Mouse (Mus musculus): ENCODE data around the gene Dcun1d5. TPM values are rescaled to one million over a fixed set of nuclear protein-coding genes. Genes with fewer than 3 reads are reported as not detected.
"Not testable (repeated sequence)": the region's sequence is repeated elsewhere in the genome, so short reads cannot be mapped to it uniquely, and the experiment has no call there.

Dcun1d5 gene
- total RNA-seq (2021): 10 to 100 TPM; 82.1 to 87.0 TPM
- long read RNA-seq, experiment 1, transcript Dcun1d5-202 (8 exons, 2,421 nt): major isoform, 30 of 52 reads
- long read RNA-seq, experiment 1, partial matches to known transcripts: 18 of 52 reads
- long read RNA-seq, experiment 1, other reads (novel, unspliced or antisense): 4 of 52 reads
- long read RNA-seq, experiment 2, transcript Dcun1d5-202 (8 exons, 2,421 nt): major isoform, 81 of 124 reads
- long read RNA-seq, experiment 2, partial matches to known transcripts: 26 of 124 reads
- long read RNA-seq, experiment 2, other reads (novel, unspliced or antisense): 13 of 124 reads

DNA sequence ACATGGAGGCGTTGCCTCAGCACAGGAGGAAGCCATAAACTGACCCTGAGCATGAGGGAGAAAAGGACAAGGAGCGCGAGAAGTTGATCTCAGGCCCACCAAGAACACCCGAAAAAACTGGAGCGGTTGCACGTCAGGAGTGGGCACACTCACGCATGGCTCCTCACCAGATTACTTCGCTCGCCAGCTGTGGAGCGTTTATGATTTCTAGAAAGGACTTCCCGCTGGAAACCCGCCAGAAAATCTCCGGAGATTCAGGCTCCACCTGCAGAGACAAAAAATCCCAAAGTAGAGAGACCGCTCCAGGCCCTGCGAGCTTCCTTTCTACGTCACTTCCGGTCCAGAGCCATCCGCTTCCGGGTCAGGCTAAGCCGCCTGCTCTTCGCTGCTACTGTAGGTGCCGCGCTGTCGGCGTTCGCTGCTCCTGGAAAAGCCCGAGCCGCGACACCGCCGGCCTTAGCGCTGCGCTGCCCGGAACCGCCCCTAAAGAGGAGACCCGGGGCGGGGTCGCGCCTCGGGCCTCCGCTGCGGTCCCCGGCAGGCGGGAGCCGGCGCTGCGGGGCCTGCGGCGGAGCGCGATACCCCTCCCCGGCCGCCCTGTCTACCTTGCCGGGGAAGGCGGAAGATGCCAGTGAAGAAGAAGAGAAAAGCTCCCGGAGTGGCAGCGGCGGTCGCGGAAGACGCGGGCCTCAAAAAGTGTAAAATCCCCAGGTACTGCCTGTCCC is at the start of gene Dcun1d5, which contains the start of gene Dync2h1:
Dcun1d5 (plus strand) TSS at position 349 of the 725 bp plus-strand sequence.
Dync2h1 (minus strand) TSS at position 275 of the 725 bp plus-strand sequence.
- DNase-seq (ENCODE audit: low spot score in 2 of 2): peak; percentile 87 to 90

DNA sequence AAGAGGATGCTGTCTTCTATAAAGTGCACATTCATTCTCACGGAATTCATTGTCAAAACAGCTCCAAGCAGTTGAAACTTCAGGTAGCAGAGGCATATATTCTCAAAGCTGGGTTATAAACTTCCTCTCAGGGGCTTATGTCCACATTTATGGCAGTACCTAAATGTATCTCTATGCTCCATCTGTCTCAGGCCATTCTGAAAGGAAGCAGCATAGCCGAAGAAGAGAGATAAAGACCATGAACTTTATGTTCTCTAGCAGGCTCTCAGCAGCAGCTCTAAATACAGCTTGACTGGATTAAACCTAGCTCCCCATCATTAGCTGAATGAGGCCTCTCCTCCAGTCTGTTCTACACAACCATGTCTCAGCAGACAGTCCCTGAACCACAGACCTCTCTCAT is 29.9 kb upstream of the Dcun1d5 start:
- DNase-seq (ENCODE audit: low spot score in 2 of 2): no peak

DNA sequence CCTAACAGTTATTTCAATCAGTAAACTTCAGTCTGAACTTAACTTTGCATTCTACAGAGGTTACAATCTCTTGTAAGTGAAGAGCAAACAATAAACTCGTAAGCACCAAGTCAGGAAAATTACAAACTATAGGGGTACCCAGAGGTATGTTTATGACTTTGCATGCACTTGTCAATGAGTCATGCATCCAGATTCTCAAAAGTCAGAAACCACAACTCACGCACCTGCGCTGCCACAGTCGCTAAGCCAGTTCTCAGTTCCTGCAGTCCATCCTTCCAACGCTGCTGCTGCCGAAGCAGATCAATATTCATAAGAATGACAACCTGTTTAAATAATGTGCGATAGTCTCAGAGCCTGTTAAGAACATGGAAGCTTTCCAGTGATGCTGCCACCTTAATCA is 25.7 kb upstream of the Dcun1d5 start:
- DNase-seq (ENCODE audit: low spot score in 2 of 2): no peak

DNA sequence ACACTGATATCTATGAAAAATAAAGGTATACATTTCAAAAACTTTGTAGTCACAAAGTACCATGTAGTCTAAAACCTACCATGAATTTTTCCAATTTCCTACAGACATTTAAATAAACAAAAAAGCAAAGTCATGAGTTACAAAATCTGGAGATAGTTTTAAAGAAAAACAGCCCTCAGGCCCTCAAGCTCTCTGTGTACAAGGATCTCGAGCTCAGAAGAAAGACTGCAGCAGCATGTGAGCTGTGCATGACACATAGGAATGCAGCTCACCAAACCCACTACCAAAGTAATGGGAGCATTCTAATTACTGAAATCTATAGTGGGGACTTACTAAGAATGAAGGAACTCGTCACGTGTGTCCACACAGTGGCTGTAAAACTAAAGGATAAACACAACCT is 24.6 kb upstream of the Dcun1d5 start:
- no peak for DNase-seq (ENCODE audit: low spot score in 2 of 2)

DNA sequence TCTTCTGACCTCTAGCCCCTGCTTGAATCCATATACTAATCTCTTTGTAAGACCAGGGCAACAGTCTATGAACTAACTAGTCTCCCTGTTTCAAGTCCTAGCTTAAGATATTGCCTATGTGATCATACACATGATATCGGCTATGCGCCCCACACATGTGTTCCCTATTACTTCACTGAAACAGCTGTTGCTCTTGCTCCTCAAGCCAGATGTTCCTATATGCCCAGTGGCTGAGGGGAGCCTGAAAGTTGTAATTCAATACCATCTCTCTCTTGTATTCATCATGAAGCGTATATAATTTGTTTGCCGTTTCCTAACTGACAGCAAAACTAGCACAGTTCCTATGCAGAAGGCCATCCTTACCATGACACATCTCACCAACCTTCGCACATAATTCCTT is 23.6 kb upstream of the Dcun1d5 start:
- no peak for DNase-seq (ENCODE audit: low spot score in 2 of 2)

DNA sequence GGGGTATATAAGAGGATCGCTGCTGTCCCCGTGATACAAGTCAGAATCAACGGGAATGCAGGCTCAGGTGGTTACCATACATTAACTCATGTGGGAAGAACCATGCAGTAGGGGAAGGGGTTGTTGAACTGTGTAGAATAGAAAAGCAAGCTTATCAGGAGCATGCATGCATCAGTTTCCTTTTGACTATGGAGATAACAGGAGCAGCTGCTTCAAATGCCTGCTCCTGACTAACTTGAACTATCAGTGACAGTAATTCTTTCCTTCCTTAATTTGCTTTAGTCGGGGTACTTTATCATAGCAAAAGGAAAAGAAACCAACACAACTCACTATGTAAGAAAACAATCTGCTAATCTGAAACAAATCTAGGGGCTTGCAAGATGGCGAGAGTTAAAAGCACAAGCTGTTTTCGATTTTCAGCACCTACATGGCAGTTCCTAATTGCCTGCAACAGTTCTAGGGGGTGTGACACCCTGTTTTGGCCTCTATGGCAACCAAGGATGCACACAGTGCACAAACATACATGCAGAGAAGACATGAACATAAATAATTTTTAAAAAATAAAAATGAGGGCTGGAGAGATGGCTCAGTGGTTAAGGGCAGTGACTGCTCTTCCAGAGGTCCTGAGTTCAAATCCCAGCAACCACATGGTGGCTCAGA is 16.9 kb upstream of the Dcun1d5 start:
- no peak for DNase-seq (ENCODE audit: low spot score in 2 of 2)

DNA sequence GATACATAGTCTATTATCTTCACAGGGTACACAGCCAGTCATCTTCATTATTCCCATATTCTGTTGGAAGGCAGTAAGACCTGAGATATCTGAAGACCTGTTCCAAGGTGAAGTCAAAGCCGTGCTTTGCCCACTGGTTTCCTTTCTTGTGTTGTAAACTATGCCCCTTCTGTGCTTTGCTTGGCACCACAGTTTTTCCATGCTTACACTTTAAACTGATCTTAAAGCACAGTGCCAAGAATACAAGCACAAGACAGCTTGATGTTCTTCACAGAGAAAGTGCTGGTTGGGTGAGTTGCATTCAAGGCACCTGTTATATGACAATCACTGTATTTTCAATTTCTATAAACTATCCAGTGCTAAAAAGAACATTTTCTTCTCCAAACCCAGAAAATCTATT is 10.6 kb upstream of the Dcun1d5 start:
- DNase-seq (ENCODE audit: low spot score in 2 of 2): no peak

DNA sequence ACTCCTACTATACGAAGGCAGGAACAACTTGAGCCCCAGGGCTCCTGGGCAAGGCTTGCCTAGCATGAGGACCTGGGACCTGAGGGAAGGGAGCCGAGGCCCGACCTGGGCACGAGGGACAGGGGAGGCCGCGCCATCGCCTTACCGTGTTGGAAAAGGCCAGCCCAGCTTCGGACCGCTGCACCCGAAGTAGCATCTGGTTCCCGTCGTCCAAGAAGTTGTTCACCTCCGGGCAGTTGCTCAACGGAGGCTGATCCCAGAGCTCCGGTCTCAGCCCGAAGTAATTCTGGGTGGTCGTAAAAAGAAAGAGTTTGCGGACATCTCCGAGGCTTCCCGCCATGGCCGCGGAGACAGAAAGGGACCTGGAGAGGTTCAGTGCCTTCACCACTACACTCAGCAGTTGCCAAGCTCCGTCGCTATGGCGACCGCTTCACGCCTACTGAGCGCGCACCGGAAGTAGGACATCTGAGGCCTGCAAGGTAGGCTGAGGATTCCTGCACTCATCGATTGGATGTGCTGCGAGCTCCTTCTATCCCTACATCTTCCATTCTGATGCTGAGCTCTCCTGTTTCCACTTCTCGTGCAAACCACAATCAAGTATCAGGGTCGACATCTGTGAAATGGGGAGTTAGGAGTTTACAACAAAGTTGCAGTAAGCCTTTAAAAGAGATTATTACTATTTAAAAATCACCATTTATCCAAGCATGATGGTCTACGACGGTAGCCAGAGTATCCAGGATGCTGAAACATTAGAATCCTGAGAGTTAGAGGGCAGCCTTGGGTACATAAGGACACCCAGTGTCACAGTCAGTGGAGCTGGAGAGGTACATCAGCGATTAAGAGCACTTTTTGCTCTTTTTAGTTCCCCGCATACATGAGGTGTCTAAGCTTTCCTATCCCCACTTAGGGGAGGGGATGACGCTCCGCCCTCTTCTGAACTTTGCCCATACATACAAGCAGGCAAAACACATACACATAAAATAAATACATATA is 7.4 kb upstream of the Dcun1d5 start:
- DNase-seq (ENCODE audit: low spot score in 2 of 2): peak; percentile 67 to 72

DNA sequence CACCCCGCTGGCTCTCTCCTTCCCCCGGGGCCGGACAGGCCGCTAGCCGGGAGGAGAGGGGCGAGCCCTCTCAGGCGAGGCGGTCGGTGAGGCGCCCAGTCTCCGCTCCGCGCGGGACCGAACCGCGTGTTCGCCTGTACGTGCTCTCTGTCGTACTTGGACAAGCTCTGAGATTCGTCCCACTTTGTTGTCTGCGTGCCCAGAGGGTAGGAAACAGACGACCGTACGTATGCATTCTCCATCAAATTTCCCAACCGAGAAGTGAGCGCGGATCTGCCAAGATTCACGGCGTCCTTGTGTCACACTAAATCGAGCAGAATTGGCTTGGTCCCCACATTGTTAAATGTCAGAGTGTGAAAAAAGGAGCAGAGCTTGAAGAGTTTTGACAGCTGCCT is 574 bp downstream of the Dcun1d5 start:
- peak in 1 of 2 experiments; percentile 44 for DNase-seq (ENCODE audit: low spot score in 2 of 2)

DNA sequence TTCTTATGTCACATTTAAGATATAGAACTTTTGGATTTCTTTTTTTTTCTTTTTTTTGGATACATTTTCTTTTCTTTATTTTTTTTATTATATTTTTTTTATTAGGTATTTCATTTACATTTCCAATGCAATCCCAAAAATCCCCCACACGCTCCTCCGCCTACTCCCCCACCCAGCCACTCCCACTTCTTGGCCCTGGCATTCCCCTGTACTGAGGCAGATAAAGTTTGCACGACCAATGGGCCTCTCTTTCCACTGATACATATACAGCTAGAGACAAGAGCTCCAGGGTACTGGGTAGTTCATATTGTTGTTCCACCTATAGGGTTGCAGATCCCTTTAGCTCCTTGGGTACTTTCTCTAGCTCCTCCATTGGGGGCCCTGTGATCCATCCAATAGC is 6.4 kb downstream of the Dcun1d5 start:
- not testable (repeated sequence) for DNase-seq (ENCODE audit: low spot score in 2 of 2)

DNA sequence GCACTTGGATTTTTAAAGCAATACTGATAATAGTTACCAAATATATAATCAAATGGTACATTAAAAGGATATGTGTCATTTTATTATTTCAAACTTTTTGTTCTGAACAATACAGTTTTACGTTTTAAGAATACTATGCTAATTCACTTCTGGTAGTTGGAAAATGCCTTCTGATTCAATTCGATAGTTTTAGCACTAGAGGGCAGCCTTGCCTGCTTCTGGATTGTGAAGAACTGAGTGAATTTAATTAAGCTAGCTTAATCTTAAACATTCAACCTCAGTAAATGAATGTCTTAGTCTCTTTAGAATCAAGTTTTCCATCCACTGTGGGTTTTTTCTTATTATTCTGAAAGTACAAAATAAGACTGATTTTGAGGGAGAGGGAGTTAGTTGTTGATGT is 31.9 kb downstream of the Dcun1d5 start:
- DNase-seq (ENCODE audit: low spot score in 2 of 2): no peak

DNA sequence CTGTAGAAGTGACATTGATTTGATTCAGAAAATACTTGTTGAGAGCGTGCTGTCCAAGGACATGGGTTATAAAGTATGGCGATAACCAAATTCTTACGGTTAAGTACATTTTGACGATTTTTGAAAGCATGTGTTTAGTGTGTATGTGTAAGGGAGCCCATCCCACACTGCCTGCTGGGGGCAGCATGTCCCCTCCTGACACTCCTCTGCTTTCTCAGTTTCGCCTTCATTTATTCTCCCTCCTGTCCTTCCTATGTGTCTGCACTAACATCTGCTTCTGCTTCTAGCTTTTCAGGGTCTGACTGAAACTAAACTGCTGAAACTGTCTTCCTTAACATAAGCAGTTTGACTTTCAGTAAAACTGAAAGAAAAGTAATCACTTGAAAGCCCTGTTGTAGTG is 36.7 kb downstream of the Dcun1d5 start:
- no peak for DNase-seq (ENCODE audit: low spot score in 2 of 2)

DNA sequence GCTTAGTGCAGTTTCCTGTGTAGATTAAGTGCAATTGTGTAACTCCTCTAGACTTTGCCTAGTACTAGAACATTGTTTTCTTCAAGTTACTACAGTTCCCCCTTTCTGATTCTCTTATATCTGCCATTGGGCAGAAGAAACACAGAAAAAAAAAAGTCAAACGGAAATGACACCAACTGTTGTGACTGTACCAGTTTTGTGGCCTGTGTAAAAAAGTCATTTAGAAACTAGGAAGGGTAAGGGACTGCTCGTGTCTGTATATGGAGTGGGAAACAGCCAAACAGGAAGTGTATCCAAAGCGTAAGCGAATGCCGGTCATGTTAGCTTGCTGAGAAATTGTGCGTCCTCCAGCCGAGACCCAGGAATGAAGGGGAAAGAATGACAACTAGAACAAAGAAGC is 37.1 kb downstream of the Dcun1d5 start:
- no peak for DNase-seq (ENCODE audit: low spot score in 2 of 2)

DNA sequence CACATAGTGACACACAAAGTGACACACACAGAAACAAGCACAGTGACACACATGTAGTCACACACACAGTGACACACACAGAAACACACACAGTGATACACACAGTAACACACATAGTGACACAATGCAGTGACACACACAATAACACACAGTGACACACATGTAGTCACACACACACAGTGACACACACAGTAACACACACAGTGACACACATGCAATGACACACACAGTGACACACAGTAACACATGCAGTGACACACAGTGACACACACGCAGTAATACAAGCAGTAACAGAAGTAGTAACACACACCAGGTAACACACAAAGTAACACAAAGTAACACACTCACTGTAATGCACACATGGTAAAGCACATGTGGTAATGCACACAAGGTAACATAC is 54.3 kb downstream of the Dcun1d5 start:
- no peak for DNase-seq (ENCODE audit: low spot score in 2 of 2)

DNA sequence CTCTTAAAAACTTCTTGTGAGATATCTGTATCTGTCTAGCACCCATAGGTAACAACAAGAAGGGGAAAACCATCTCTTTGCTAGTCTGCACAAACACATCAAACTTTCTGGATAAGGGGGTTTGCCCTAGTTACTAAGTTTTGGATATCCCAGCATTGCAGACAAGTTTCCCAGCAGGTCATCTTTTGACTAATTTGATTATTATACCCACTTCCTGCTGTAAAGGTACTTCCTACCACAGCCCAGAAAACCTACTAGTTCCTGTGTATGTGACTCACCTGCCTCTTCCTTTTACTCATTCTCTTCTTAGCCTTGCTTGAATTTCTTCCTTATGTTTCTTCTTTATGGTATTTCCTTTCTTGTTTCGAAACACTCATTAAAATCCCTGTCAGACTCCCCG is 55.6 kb downstream of the Dcun1d5 start:
- DNase-seq (ENCODE audit: low spot score in 2 of 2): no peak

DNA sequence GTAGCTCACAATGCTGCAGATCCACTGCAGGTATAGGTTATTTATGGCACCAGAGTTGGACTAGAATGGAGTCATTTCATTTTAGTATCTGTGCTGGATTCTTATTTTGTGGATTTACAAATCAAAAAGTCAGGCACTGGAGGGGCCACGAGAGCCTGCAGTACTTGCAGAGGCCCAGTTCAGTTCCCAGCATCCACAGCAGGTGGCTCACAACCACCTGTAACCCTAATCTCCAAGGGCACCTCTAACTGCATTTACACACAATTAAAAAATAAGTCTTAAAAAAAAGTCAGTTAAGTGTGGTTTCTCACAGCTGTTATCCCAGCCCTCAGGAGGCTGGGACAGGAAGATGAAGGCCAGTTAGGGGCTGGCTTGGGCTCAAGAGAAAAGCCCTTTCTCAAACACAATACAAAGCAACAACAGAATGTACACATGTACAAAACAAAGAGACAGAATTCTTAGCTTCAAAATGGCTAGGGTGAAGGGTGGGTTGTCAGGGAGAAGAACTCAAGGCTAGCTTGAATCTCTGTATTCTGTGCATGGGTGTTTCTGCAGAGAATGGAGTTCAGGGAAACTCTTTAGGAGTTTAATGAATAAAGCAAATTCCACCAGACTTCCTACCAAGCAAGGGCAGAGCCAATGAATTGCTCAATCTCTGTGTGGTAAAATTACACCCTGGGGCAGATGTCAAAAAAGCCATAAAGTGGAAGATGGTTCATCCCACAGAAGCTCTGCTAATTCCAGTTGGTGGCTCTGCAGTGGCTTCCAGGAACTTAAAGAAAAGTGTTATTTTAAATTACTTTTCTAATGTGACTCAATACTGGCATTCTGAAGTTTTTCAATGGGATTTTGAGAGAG is 68.7 kb downstream of the Dcun1d5 start:
- no peak for DNase-seq (ENCODE audit: low spot score in 2 of 2)
